Mouse (Mus musculus) hindbrain, postnatal 0 days (tissue): ENCODE measurements at regions not wholly inside any gene's neighbourhood (a gene's known extent, or its start where the extent isn't known, plus 50 kb on each side); places are given as distances from the start of the nearest gene placed in this dataset.

Experiments
- ATAC-seq: fragments of 200-750 bp; cut with Nextera tagmentation; 2 replicates; pipeline ENCODE4 v1.8.0; 2017; ENCODE audit warnings: mild to moderate bottlenecking, moderate TSS enrichment, moderate library complexity
- DNase-seq: peaks from one replicate; pipeline ENCODE4 v3.0.0-alpha.2; 2015; ENCODE audit warnings: low spot score
- H3K27ac ChIP-seq: fragments of 300-500 bp; sonication (generic); 2 replicates; pipeline ENCODE4 v1.5.1; 2014; ENCODE audit warnings: mild to moderate bottlenecking
- H3K27me3 ChIP-seq: fragments of 300-500 bp; sonication (generic); 2 replicates; pipeline ENCODE4 v1.6.1; 2014; ENCODE audit warnings: low read length, mixed read lengths; ENCODE audit not compliant: insufficient read depth
- H3K36me3 ChIP-seq: fragments of 300-500 bp; sonication (generic); 2 replicates; pipeline ENCODE4 v1.6.1; 2014; ENCODE audit warnings: low read length, mixed read lengths; ENCODE audit not compliant: insufficient read depth
- H3K4me1 ChIP-seq: fragments of 300-500 bp; sonication (generic); 2 replicates; pipeline ENCODE4 v1.6.1; 2014; ENCODE audit warnings: antibody characterized with exemption, low read length, mixed read lengths; ENCODE audit not compliant: insufficient read depth
- H3K4me2 ChIP-seq: fragments of 300-500 bp; sonication (generic); 2 replicates; pipeline ENCODE4 v1.6.1; 2014; ENCODE audit warnings: low read depth, mild to moderate bottlenecking, low read length, moderate library complexity, mixed read lengths
- H3K4me3 ChIP-seq: fragments of 300-500 bp; sonication (generic); 2 replicates; pipeline ENCODE4 v1.5.1; 2014; ENCODE audit warnings: low read length
- H3K9ac ChIP-seq: fragments of 300-500 bp; sonication (generic); replicated peaks from 2 replicates; pipeline ENCODE4 v1.6.1; 2014; ENCODE audit warnings: mild to moderate bottlenecking, low read length, moderate library complexity, mixed read lengths
- H3K9me3 ChIP-seq: fragments of 300-500 bp; sonication (generic); 2 replicates; pipeline ENCODE4 v1.6.1; 2016; ENCODE audit warnings: low read length, mixed read lengths
- CTCF ChIP-seq: IDR thresholded peaks from 2 replicates; pipeline ENCODE4 v1.5.1; 2016; ENCODE audit warnings: antibody characterized with exemption, control low read depth, low read depth
- WGBS: fragments of 180-500 bp; shearing (Covaris S2); extraction: QIAGEN DNeasy Blood & Tissue Kit; methylation state at CpG from one replicate; pipeline ENCODE4 v1.1.7; 2014; 5-methylcytosine and 5-hydroxymethylcytosine counted together

- TF ChIP-seq CTCF: no peak
- Histone ChIP-seq H3K27ac (no peak overlapping the region), H3K4me2 (no peak overlapping the region), H3K9ac (no peak overlapping the region), H3K4me1 (no peaks in the 10 kb centered on the region), H3K27me3 (no peaks in the 10 kb centered on the region), H3K36me3 (no peaks in the 10 kb centered on the region), H3K4me3 (no peak overlapping the region), H3K9me3 (no peaks in the 10 kb centered on the region)
- no peak for DNase-seq
- ATAC-seq: no peak
- 77% methylated on average over 4 of the region's 4 CpGs for WGBS
Measured at GRCm38 (mm10) chr4:48913301-48913700, 145.8 kb upstream of the Plppr1 start.

GRCm38 (mm10) chr4:48924576-48925459, 134.3 kb upstream of the Plppr1 start:
- no peaks in the 10 kb centered on the region for H3K36me3 ChIP-seq
- H3K4me2 ChIP-seq: no peak overlapping the region
- DNase-seq (peak; percentile 80), ATAC-seq (peak; percentile 91)
- no peaks in the 10 kb centered on the region for H3K9me3 ChIP-seq
- TF ChIP-seq CTCF: no peak
- H3K4me3 ChIP-seq: no peak overlapping the region
- H3K27ac ChIP-seq: no peak overlapping the region
- H3K9ac ChIP-seq: no peak overlapping the region
- no peaks in the 10 kb centered on the region; the same call in 1 of the 2 replicates for H3K4me1 ChIP-seq
- WGBS: 47% methylated on average over 4 of the region's 4 CpGs
- no peaks in the 10 kb centered on the region for H3K27me3 ChIP-seq

- no peak overlapping the region for H3K27ac ChIP-seq
- 81% methylated on average over 1 of the region's 1 CpGs for WGBS
- H3K36me3 ChIP-seq: no peaks in the 10 kb centered on the region
- DNase-seq (no peak), ATAC-seq (no peak)
- no peak overlapping the region for H3K9ac ChIP-seq
- H3K4me2 ChIP-seq: no peak overlapping the region
- no peaks in the 10 kb centered on the region for H3K9me3 ChIP-seq
- H3K27me3 ChIP-seq: no peaks in the 10 kb centered on the region
- H3K4me1 ChIP-seq: no peaks in the 10 kb centered on the region
- H3K4me3 ChIP-seq: no peak overlapping the region
- TF ChIP-seq CTCF: no peak
Measured at GRCm38 (mm10) chr4:48938420-48938819, 120.7 kb upstream of the Plppr1 start.

GRCm38 (mm10) chr4:48938892-48939291, 120.2 kb upstream of the Plppr1 start:
- no peak for TF ChIP-seq CTCF

GRCm38 (mm10) chr4:48945266-48945818, 113.7 kb upstream of the Plppr1 start:
- DNase-seq (no peak), ATAC-seq (no peak)
- Histone ChIP-seq H3K4me1 (no peaks in the 10 kb centered on the region), H3K36me3 (no peaks in the 10 kb centered on the region), H3K9ac (no peak overlapping the region), H3K27me3 (no peaks in the 10 kb centered on the region), H3K9me3 (no peaks in the 10 kb centered on the region), H3K4me3 (no peak overlapping the region), H3K4me2 (no peak overlapping the region), H3K27ac (no peak overlapping the region)
- 68% methylated on average over 2 of the region's 2 CpGs for WGBS
- no peak for TF ChIP-seq CTCF

More at GRCm38 (mm10) chr4:48938892-48939291, 120.2 kb upstream of the Plppr1 start:
- H3K36me3 ChIP-seq: no peaks in the 10 kb centered on the region
- H3K27me3 ChIP-seq: no peaks in the 10 kb centered on the region
- H3K27ac ChIP-seq: no peak overlapping the region
- WGBS: 74% methylated on average over 6 of the region's 6 CpGs
- H3K4me3 ChIP-seq: no peak overlapping the region
- no peak overlapping the region for H3K4me2 ChIP-seq
- no peaks in the 10 kb centered on the region for H3K4me1 ChIP-seq
- ATAC-seq: no peak
- no peak for DNase-seq
- no peak overlapping the region for H3K9ac ChIP-seq
- H3K9me3 ChIP-seq: no peaks in the 10 kb centered on the region

GRCm38 (mm10) chr4:48952965-48953364, 106.1 kb upstream of the Plppr1 start:
- no peak for TF ChIP-seq CTCF
- Histone ChIP-seq H3K4me3 (no peak overlapping the region), H3K4me2 (no peak overlapping the region), H3K27ac (no peak overlapping the region), H3K36me3 (no peaks in the 10 kb centered on the region), H3K27me3 (no peaks in the 10 kb centered on the region), H3K9ac (no peak overlapping the region), H3K4me1 (no peaks in the 10 kb centered on the region), H3K9me3 (no peaks in the 10 kb centered on the region)
- DNase-seq (no peak), ATAC-seq (no peak)
- WGBS: 66% methylated on average over 1 of the region's 1 CpGs

GRCm38 (mm10) chr4:48975810-48976209, 83.3 kb upstream of the Plppr1 start:
- H3K4me1 ChIP-seq: no peaks in the 10 kb centered on the region
- no peak for TF ChIP-seq CTCF
- no peak overlapping the region for H3K4me3 ChIP-seq
- no peak overlapping the region for H3K27ac ChIP-seq
- no peak overlapping the region for H3K9ac ChIP-seq
- H3K9me3 ChIP-seq: no peaks in the 10 kb centered on the region
- H3K27me3 ChIP-seq: no peaks in the 10 kb centered on the region
- ATAC-seq (no peak), DNase-seq (no peak)
- WGBS: 94% methylated on average over 4 of the region's 4 CpGs
- no peak overlapping the region for H3K4me2 ChIP-seq
- no peaks in the 10 kb centered on the region for H3K36me3 ChIP-seq
